Mouse (Mus musculus): ENCODE data around the gene Gm15056.

Gene Gm15056

GRCm38 (mm10) chr8:20902527-20902926, at the start of gene Gm15056:
Gene Gm15056 (minus strand): TSS chr8:20902627.
- no peak for DNase-seq (ENCODE audit: low read depth, low spot score)

DNA sequence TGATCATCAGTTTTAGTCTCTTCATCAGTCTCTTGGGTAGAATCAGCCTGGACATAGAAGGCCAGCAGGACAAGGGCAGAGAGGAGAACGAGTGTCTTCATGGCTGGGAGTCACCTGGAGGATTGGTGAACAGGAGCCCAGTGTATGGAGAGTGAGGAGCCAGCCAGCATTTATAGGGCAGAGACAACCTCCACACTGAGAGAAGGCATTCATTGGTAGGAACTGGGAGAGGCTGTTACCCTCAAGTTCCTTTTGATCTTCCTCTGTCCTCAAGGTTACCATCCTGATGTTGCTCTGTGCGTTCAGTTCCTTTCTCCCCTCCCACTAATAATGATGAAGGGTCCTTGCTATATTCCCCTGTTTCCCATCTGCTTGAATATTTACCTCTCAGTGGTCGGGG, 42.2 kb upstream of the Gm15056 start, which contains the start of gene AY761185:
Gene AY761185, minus strand, starts transcription at position 101 of the 400 bp plus-strand sequence.
- no peak for DNase-seq (ENCODE audit: low read depth, low spot score)

DNA sequence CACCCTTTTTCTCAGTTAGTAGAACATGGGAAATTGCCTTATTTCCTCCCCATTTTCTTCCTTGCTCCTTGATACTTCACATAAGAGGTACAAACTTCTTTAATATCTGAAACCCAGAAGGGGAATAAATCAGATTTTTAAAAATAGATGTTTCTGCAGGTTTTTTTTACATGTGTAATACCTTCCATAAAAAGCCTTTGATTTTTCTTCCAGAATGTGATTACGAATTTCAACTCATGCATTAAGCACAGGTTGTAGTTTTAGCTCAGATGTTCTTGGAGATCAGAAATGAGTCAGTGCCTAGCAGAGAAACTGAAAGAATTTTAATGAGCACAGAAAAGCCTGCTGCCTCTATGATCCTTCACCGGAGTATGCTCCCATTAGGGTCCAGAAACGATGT, 19.5 kb upstream of the Gm15056 start, which contains the start of gene Gm6040:
Gene Gm6040, minus strand, starts transcription at position 101 of the 400 bp plus-strand sequence.
- DNase-seq (ENCODE audit: low read depth, low spot score), result peak; percentile 13

- no peak for DNase-seq (ENCODE audit: low read depth, low spot score)
Observed at GRCm38 (mm10) chr8:20912288-20912687, 9.9 kb upstream of the Gm15056 start.

DNA sequence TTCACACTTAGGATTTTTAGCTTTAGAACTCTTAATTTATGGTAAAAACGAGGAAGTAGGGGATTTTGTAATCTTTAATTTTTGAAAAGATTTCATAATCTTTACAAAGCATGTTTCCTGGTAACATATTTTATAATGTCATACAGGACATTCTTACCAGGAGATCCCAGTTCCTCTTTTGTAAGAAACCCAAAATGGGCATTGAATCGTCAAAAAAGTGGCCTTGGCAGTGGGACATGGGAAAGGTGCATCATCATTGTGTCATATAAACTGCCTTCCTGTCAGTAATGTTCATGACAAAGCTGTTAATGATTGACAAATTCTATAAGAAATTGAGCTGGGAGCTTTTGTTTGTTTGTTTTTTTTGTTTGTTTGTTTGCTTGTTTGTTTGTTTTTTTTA, 5.8 kb upstream of the Gm15056 start:
- no peak for DNase-seq (ENCODE audit: low read depth, low spot score)

DNA sequence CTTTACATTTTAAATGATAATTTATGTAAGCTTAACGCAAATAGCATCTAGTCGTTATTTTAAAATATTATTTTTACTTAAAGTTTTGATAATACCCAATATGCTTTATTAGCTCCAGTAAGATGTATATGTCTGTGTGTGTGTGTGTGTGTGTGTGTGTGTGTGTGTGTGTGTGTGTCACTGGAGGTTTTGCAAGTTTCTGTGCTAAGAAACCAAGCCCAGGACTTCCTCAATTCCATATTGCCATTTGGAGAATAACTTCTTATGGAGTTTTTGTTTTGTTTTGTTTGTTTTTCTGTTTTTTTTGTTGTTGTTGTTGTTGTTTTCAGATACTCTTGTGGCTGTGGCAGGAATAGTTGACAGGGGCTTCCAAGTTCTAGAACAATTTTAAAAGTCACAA, 4.7 kb upstream of the Gm15056 start:
- no peak for DNase-seq (ENCODE audit: low read depth, low spot score)

GRCm38 (mm10) chr8:20892369-20892768, 10.1 kb downstream of the Gm15056 start, which contains the start of gene Defb33:
Gene Defb33 (plus strand): TSS chr8:20892669.
- DNase-seq (ENCODE audit: low read depth, low spot score), result no peak

DNA sequence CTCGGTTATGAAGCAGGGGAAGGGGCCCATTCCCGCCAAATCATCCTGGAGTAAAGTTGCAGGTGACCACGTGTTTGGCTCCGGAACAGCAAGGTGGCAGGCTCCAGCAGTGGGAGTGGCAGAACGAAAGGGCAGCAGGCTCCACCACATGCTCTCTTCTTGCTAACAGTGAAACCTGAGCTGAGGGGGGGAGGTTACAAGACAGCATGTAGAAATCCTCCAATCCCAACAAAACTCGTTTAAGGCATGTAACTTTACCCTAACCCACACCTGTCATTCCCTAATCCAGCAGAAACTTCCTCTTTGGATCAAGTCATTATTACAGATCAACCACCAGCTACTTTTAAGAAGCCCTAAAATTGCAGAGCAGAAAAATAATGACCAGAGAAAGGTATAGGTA, 27.8 kb downstream of the Gm15056 start:
- DNase-seq (ENCODE audit: low read depth, low spot score), result no peak

Measured in brain, adult 2 months (tissue).